Mouse (Mus musculus): Measurements from ENCODE around the gene Pde7b.

- no peak for TF ChIP-seq USF1 (IDR thresholded peaks at IDR 0.05; ENCODE audit: low read depth, low read length)
- no peak for TF ChIP-seq CTCF (conservative IDR thresholded peaks at IDR 0.05 in 1 of 2, IDR thresholded peaks at IDR 0.05 in 1 of 2; ENCODE audit: low read depth in 2 of 2, low read length in 2 of 2)
- TF ChIP-seq EP300 (IDR thresholded peaks at IDR 0.05; ENCODE audit: low read length) = no peak
- TF ChIP-seq ZNF384 (IDR thresholded peaks at IDR 0.05; ENCODE audit: low read depth, low read length) = no peak
- no peak for TF ChIP-seq E2F4 (IDR thresholded peaks at IDR 0.05; ENCODE audit: insufficient replicate concordance, low read depth, low read length)
These were observed 324.5 kb downstream of the Pde7b start for GRCm38 (mm10) chr10:20400406-20400805.

All from CH12.LX (cell line).